Mouse (Mus musculus) bone marrow, adult 2 months (tissue): ENCODE measurements around the gene Pigp.

Experiments used
- CTCF ChIP-seq: fragments of 200-500 bp; IDR thresholded peaks from 2 replicates; pipeline ENCODE4 v1.5.1; 2011; ENCODE audit warnings: low read length, control low read depth; ENCODE audit not compliant: control insufficient read depth, insufficient read depth
- POLR2A ChIP-seq: fragments of 200-500 bp; IDR thresholded peaks from 2 replicates; pipeline ENCODE4 v1.6.1; 2011; ENCODE audit warnings: low read depth, mild to moderate bottlenecking, control low read depth, low read length, borderline replicate concordance; ENCODE audit not compliant: control insufficient read depth

GRCm38 (mm10) chr16:94309025-94309424, 62.6 kb downstream of the Pigp start:
- TF ChIP-seq CTCF = no peak
- TF ChIP-seq POLR2A = no peak
